Mouse (Mus musculus): ENCODE results near the gene Serpinb9. TPM values are rescaled to one million over a fixed set of nuclear protein-coding genes. Genes with fewer than 3 reads are reported as not detected.
"Not testable (repeated sequence)": the region's sequence is repeated elsewhere in the genome, so short reads cannot be mapped to it uniquely, and the experiment has no call there.

The Serpinb9 gene
- polyA plus RNA-seq, 1 experiment from 2014 or later: 3.1 TPM

DNA sequence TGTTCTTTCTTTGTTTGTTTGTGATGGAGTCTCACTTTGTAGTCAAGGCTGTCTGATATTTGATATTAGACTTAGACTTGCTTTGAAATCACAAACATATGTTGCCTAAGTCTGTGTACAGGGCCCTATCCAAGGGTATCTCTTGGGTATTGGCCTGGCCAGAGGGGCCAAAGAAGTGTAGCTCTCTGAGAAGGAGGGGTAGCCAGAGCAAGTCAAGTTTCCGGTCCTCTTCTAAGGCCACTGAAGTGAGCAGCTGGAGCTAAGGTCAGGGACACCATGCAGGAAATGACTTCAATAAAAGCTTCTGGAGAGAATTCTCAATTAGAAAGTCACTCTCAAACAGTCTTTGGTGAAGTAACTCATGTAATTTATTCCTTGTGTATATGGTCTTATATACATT, 19.3 kb downstream of the Serpinb9 start:
- Histone ChIP-seq H3K9ac (ENCODE audit: low read depth, low read length) (no peak overlapping the region), H3K36me3 (ENCODE audit: control insufficient read depth, insufficient read depth, low read length) (no peaks in the 10 kb centered on the region), H3K4me3 (ENCODE audit: low read length) (no peak overlapping the region), H3K9me3 (ENCODE audit: control insufficient read depth, low read length) (no peaks in the 10 kb centered on the region), H3K4me2 (ENCODE audit: low read length) (no peak overlapping the region), H3K27ac (ENCODE audit: low read depth, low read length) (no peak overlapping the region), H3K4me1 (ENCODE audit: control insufficient read depth, insufficient read depth, low read depth, low read length) (no peaks in the 10 kb centered on the region), H3K27me3 (replicated peaks; ENCODE audit: control insufficient read depth, insufficient read depth, low read length) (no peaks in the 10 kb centered on the region)
- ATAC-seq: no peak
- WGBS: 100% methylated on average over 1 of the region's 1 CpGs

DNA sequence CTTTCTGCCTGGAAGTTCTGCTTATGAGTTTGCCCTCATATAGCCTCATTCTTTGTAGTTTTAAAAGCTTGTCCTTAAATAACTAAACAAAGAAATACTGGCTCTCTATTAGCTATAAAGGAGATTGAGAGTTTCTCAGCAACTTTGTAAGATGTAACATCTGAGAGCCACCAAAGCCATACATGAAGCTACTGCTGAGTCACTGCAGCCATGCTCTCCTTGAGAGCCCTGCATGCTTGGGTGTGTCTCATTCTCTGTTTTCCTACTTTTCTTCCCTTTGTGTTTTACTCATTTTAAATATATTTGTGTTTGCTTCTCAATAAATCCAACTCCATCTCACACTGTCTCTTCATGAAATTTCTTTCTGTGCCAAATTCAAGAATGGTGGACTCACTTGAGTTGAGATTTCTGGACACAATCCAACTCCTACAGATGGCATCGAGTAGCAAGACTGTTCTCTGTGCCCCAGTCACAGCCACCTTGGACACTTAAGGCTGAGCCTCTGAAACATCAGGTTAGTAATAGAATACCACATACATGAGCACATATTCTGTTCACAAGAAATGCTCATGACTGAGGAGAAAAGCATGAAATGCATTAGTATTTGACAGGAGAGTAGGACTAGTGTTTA, 23.5 kb downstream of the Serpinb9 start:
- Histone ChIP-seq H3K27ac (ENCODE audit: low read depth, low read length) (no peak overlapping the region), H3K9me3 (ENCODE audit: control insufficient read depth, low read length) (no peaks in the 10 kb centered on the region), H3K36me3 (ENCODE audit: control insufficient read depth, insufficient read depth, low read length) (no peaks in the 10 kb centered on the region), H3K9ac (ENCODE audit: low read depth, low read length) (no peak overlapping the region), H3K27me3 (replicated peaks; ENCODE audit: control insufficient read depth, insufficient read depth, low read length) (no peaks in the 10 kb centered on the region), H3K4me1 (ENCODE audit: control insufficient read depth, insufficient read depth, low read depth, low read length) (no peaks in the 10 kb centered on the region), H3K4me2 (ENCODE audit: low read length) (no peak overlapping the region), H3K4me3 (ENCODE audit: low read length) (no peak overlapping the region)
- ATAC-seq: no peak
- WGBS: 67% methylated on average over 1 of the region's 1 CpGs

DNA sequence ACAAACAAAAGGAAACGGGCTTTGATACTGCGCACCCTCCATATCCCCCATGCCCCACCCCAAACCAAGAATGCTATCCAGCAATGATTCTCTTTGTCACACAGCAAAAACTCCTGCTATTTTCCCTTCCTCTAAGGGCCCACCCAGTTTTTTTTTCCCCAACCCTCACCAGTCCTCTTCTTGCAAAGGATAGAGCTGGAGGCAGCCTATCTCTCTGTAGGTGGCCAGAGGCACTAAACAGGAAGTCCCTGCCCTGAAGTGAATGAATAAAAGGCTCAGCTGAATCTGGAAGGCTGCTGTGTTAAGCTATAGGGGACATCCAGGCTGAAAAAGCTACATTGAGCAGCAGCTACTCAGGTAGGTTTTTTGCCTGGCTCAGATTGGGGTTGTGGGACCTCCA, 24.2 kb downstream of the Serpinb9 start, which contains the start of gene Serpinb9b:
TSS of gene Serpinb9b (plus strand) at position 173 of the 400 bp plus-strand sequence.
- H3K4me1 ChIP-seq (ENCODE audit: control insufficient read depth, insufficient read depth, low read depth, low read length): no peaks in the 10 kb centered on the region
- no peaks in the 10 kb centered on the region for H3K27me3 ChIP-seq (replicated peaks; ENCODE audit: control insufficient read depth, insufficient read depth, low read length)
- WGBS: 82% methylated on average over 2 of the region's 2 CpGs
- H3K9ac ChIP-seq (ENCODE audit: low read depth, low read length): no peak within 1 kb of the TSS
- no peaks in the 10 kb centered on the region for H3K36me3 ChIP-seq (ENCODE audit: control insufficient read depth, insufficient read depth, low read length)
- H3K4me2 ChIP-seq (ENCODE audit: low read length): no peak within 1 kb of the TSS
- no peak within 1 kb of the TSS for H3K27ac ChIP-seq (ENCODE audit: low read depth, low read length)
- no peak for ATAC-seq
- H3K9me3 ChIP-seq (ENCODE audit: control insufficient read depth, low read length): no peaks in the 10 kb centered on the region
- no peak within 1 kb of the TSS for H3K4me3 ChIP-seq (ENCODE audit: low read length)

DNA sequence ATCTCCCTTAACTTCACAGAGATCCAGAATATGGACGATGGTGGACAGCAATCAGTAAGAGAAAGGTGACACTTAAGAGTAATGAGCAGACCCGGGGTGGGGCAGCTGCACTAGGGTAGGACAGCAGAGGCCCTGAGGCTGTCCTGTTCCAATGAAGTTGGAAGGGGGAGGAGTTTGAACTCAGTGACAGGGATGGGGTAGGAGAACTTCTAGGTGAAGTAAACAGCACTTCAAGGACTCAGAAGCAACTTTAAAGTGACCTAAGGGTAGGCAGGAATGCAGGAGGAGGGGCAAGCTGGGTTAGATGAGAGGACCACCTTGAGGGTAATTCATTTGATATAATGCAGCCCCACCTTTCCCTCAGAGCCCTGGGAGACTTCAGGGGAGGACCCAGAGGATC, 25.1 kb downstream of the Serpinb9 start:
- WGBS: 73% methylated on average over 2 of the region's 2 CpGs
- H3K9me3 ChIP-seq (ENCODE audit: control insufficient read depth, low read length): no peaks in the 10 kb centered on the region
- H3K4me1 ChIP-seq (ENCODE audit: control insufficient read depth, insufficient read depth, low read depth, low read length): no peaks in the 10 kb centered on the region
- H3K36me3 ChIP-seq (ENCODE audit: control insufficient read depth, insufficient read depth, low read length): no peaks in the 10 kb centered on the region
- ATAC-seq: no peak
- no peak overlapping the region for H3K4me3 ChIP-seq (ENCODE audit: low read length)
- H3K27me3 ChIP-seq (replicated peaks; ENCODE audit: control insufficient read depth, insufficient read depth, low read length): no peaks in the 10 kb centered on the region
- H3K9ac ChIP-seq (ENCODE audit: low read depth, low read length): no peak overlapping the region
- no peak overlapping the region for H3K27ac ChIP-seq (ENCODE audit: low read depth, low read length)
- H3K4me2 ChIP-seq (ENCODE audit: low read length): no peak overlapping the region

DNA sequence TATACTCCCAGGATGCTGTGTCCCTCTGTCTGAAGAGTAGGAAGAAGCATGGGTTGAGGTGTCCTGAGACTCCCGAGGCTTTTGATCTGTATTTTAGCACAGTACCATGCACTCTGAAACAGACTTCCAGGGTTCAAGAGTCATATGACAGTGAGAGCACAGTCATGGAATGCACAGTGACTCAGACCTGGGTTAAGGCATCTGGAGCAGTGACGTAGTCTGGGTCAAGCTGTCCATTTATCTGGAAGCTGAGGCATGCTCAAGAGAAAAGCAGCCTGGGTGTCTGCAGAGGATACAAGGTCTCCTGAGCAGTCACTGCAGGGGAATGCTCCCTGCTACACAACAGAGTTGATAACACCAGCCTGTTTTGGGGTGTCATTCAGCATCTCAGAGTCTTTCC, 25.5 kb downstream of the Serpinb9 start:
- no peaks in the 10 kb centered on the region for H3K4me1 ChIP-seq (ENCODE audit: control insufficient read depth, insufficient read depth, low read depth, low read length)
- no peaks in the 10 kb centered on the region for H3K9me3 ChIP-seq (ENCODE audit: control insufficient read depth, low read length)
- WGBS: 80% methylated on average over 2 of the region's 2 CpGs

DNA sequence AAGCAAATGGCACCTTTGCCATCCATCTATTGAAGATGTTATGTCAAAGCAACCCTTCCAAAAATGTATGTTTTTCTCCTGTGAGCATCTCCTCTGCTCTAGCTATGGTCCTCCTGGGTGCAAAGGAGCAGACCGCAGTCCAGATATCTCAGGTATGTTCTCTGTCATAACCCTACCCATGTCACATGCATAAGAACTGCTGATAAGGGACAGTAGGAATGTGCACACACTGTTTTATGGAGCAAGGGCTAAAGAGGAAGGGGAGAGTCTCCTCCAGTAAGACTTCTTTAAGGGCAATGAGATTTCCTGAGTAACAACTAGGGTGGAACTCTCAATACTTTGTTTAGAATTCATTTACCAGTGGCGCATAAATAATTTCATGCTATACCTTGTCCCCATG, 26.4 kb downstream of the Serpinb9 start:
- not testable (repeated sequence) for H3K4me2 ChIP-seq (ENCODE audit: low read length); H3K36me3 ChIP-seq (ENCODE audit: control insufficient read depth, insufficient read depth, low read length); H3K9ac ChIP-seq (ENCODE audit: low read depth, low read length); H3K27ac ChIP-seq (ENCODE audit: low read depth, low read length); H3K9me3 ChIP-seq (ENCODE audit: control insufficient read depth, low read length); ATAC-seq; H3K27me3 ChIP-seq (replicated peaks; ENCODE audit: control insufficient read depth, insufficient read depth, low read length); H3K4me3 ChIP-seq (ENCODE audit: low read length); H3K4me1 ChIP-seq (ENCODE audit: control insufficient read depth, insufficient read depth, low read depth, low read length)
- WGBS: 98% methylated on average over 2 of the region's 2 CpGs

More for the DNA sequence above, 25.5 kb downstream of the Serpinb9 start:
- no peaks in the 10 kb centered on the region for H3K36me3 ChIP-seq (ENCODE audit: control insufficient read depth, insufficient read depth, low read length)
- no peak overlapping the region for H3K9ac ChIP-seq (ENCODE audit: low read depth, low read length)
- H3K27ac ChIP-seq (ENCODE audit: low read depth, low read length): no peak overlapping the region
- no peaks in the 10 kb centered on the region for H3K27me3 ChIP-seq (replicated peaks; ENCODE audit: control insufficient read depth, insufficient read depth, low read length)
- no peak for ATAC-seq
- H3K4me2 ChIP-seq (ENCODE audit: low read length): no peak overlapping the region
- H3K4me3 ChIP-seq (ENCODE audit: low read length): no peak overlapping the region

DNA sequence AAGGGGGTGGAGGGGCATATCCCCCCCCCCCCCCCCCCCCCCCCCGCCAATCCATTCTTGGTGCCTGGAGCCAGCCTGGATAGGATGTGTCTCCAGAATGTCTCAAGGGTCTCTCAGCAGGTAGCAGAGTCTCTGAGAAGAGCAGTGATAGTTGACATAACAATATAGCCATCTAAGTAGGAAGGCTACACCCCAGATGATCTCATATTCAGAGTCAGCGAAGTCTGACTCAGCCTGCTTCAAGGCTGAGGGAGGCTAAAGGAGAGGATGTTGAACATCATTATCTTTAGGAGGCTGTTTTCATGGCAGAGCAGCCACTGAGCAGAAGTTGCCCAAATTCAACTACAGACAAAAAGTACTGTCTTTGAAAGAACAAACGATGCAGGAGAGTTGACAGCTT, 27.2 kb downstream of the Serpinb9 start:
- 87% methylated on average over 2 of the region's 3 CpGs for WGBS
- no peak overlapping the region for H3K4me3 ChIP-seq (ENCODE audit: low read length)
- ATAC-seq: no peak

DNA sequence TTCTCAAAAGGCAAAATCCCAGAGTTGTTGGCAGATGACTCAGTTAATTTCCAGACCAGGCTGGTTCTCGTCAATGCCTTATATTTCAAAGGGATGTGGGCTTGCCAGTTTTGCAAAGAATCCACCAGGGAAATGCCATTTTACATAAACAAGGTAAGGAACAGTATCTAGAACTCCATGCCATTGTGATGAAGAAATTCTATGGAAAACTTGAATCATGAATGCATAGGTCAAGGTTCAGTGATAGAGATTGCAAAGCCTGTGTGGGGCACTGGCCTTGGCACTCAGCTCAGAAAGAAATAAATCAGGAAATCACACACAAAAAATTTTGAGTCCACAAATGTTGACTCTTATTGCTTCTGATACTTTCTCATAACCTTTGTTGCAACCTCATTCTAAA, 32.5 kb downstream of the Serpinb9 start:
- Histone ChIP-seq H3K4me1 (ENCODE audit: control insufficient read depth, insufficient read depth, low read depth, low read length) (no peaks in the 10 kb centered on the region), H3K27me3 (replicated peaks; ENCODE audit: control insufficient read depth, insufficient read depth, low read length) (no peaks in the 10 kb centered on the region), H3K4me3 (ENCODE audit: low read length) (no peak overlapping the region), H3K36me3 (ENCODE audit: control insufficient read depth, insufficient read depth, low read length) (no peaks in the 10 kb centered on the region), H3K27ac (ENCODE audit: low read depth, low read length) (no peak overlapping the region), H3K9ac (ENCODE audit: low read depth, low read length) (no peak overlapping the region), H3K4me2 (ENCODE audit: low read length) (no peak overlapping the region), H3K9me3 (ENCODE audit: control insufficient read depth, low read length) (no peaks in the 10 kb centered on the region)
- ATAC-seq: no peak
- WGBS: 89% methylated on average over 1 of the region's 1 CpGs

More for the DNA sequence above, 27.2 kb downstream of the Serpinb9 start:
- no peaks in the 10 kb centered on the region for H3K9me3 ChIP-seq (ENCODE audit: control insufficient read depth, low read length)
- no peaks in the 10 kb centered on the region for H3K27me3 ChIP-seq (replicated peaks; ENCODE audit: control insufficient read depth, insufficient read depth, low read length)
- no peak overlapping the region for H3K27ac ChIP-seq (ENCODE audit: low read depth, low read length)
- H3K4me1 ChIP-seq (ENCODE audit: control insufficient read depth, insufficient read depth, low read depth, low read length): no peaks in the 10 kb centered on the region
- no peaks in the 10 kb centered on the region for H3K36me3 ChIP-seq (ENCODE audit: control insufficient read depth, insufficient read depth, low read length)
- H3K9ac ChIP-seq (ENCODE audit: low read depth, low read length): no peak overlapping the region
- H3K4me2 ChIP-seq (ENCODE audit: low read length): no peak overlapping the region

DNA sequence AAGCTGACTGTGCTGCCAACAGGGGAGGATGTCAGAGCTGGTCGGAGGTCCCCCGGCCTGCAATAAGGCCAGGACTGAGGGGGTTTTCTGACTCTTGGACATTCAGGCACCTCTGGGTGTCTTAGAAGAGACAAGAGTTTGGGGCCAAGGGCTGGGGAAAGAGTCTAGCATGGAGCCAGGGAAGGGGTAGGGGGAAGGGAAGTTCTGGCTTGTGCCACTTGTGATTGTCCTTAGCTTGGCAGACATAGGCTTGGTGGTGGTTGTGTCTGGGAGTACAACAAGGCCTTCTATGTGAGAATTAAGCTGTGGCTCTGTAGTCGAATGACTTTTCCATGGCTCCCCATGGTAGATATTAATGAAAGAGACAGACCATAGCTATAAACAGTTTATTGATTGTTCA, 40.5 kb downstream of the Serpinb9 start:
- Histone ChIP-seq H3K27me3 (replicated peaks; ENCODE audit: control insufficient read depth, insufficient read depth, low read length) (no peaks in the 10 kb centered on the region), H3K36me3 (ENCODE audit: control insufficient read depth, insufficient read depth, low read length) (no peaks in the 10 kb centered on the region), H3K4me2 (ENCODE audit: low read length) (no peak overlapping the region), H3K4me1 (ENCODE audit: control insufficient read depth, insufficient read depth, low read depth, low read length) (no peaks in the 10 kb centered on the region), H3K9me3 (ENCODE audit: control insufficient read depth, low read length) (no peaks in the 10 kb centered on the region), H3K27ac (ENCODE audit: low read depth, low read length) (no peak overlapping the region), H3K4me3 (ENCODE audit: low read length) (no peak overlapping the region), H3K9ac (ENCODE audit: low read depth, low read length) (no peak overlapping the region)
- 92% methylated on average over 3 of the region's 3 CpGs for WGBS
- ATAC-seq: no peak

DNA sequence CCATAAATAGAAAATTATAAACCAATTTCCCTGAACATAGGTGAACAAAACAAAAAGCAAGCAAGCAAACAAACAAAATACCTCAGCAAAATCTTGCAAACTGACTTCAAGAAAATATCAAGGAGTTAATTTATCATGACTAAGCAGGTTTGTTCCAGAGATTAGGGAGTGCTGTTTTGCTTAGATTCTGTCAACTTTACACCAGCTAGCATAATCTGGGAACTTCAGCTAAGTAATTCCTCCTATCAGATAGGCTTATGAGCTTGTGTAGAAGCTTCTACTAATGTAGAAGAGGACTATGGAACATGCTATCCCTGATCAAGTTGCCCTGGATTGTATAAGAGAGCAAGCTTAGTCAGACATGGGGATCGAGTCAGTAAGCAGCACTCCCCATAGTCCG, 44.2 kb downstream of the Serpinb9 start:
- Histone ChIP-seq H3K9ac (ENCODE audit: low read depth, low read length) (no peak overlapping the region), H3K9me3 (ENCODE audit: control insufficient read depth, low read length) (no peaks in the 10 kb centered on the region), H3K4me2 (ENCODE audit: low read length) (no peak overlapping the region), H3K27ac (ENCODE audit: low read depth, low read length) (no peak overlapping the region), H3K4me1 (ENCODE audit: control insufficient read depth, insufficient read depth, low read depth, low read length) (no peaks in the 10 kb centered on the region), H3K27me3 (replicated peaks; ENCODE audit: control insufficient read depth, insufficient read depth, low read length) (no peaks in the 10 kb centered on the region), H3K36me3 (ENCODE audit: control insufficient read depth, insufficient read depth, low read length) (no peaks in the 10 kb centered on the region), H3K4me3 (ENCODE audit: low read length) (no peak overlapping the region)
- 84% methylated on average over 2 of the region's 2 CpGs for WGBS
- ATAC-seq: no peak

Data from hindbrain, embryonic 16.5 days (tissue).